Mouse (Mus musculus) G1E (cell line): ENCODE results near the gene Zfyve27.

Experiments used
- CTCF ChIP-seq: IDR thresholded peaks from 2 replicates; pipeline ENCODE4 v1.5.1; 2012; ENCODE audit warnings: low read depth, low read length, inconsistent platforms, mixed read lengths
- GATA1 ChIP-seq: IDR thresholded peaks from 2 replicates; pipeline ENCODE4 v1.6.1; 2012; ENCODE audit warnings: borderline replicate concordance, low read length, inconsistent platforms, mixed read lengths
- GATA2 ChIP-seq: IDR thresholded peaks from 2 replicates; pipeline ENCODE4 v1.6.1; 2012; ENCODE audit warnings: low read depth, low read length, inconsistent platforms, borderline replicate concordance

GRCm38 (mm10) chr19:42135070-42135469 lies 28.7 kb upstream of the Zfyve27 start:
- TF ChIP-seq CTCF (no peak), GATA1 (no peak), GATA2 (no peak)
